ENCODE assay signal across 19 mouse cellular contexts in genomic region chr12:41401136-41401535, GRCm38 (mm10).
DNase-seq lines count a peak whose midpoint lies in the region; ATAC-seq and TF ChIP-seq lines count a peak whose summit lies in the region.
"Had no signal": no experiment of that assay in that cellular context is flagged by ENCODE, and none has a peak within 500 bp of the region (broad histone marks: within the 10 kb centered on the region; RNA-seq: fewer than 3 reads in every experiment).

No protein-coding gene starts in this region.

- 100% methylated on average over 1 of the region's 1 CpGs for WGBS in stomach, postnatal 0 days

- H3K36me3 ChIP-seq in stomach, postnatal 0 days (ENCODE audit: control insufficient read depth, insufficient read depth, low read length): no peaks in the 10 kb centered on the region
- H3K36me3 ChIP-seq: G1E had no signal

- POLR2A ChIA-PET in Patski (lab: Charles Lee): no interaction called here

- H3K9ac ChIP-seq in stomach, postnatal 0 days (ENCODE audit: low read length): no peak overlapping the region

- H3K9me3 ChIP-seq in stomach, postnatal 0 days (ENCODE audit: control insufficient read depth, low read length): no peaks in the 10 kb centered on the region

- in situ Hi-C loops in Patski (cut with MboI; ENCODE audit: low pct_unique_long_range_greater_than_20kb): no loop called here

- H3K4me3 ChIP-seq in stomach, postnatal 0 days (ENCODE audit: low read depth, low read length): no peak overlapping the region

- no peak overlapping the region for H3K27ac ChIP-seq in stomach, postnatal 0 days (replicated peaks)

- no peak for TF ChIP-seq EP300 in stomach, postnatal 0 days (optimal IDR thresholded peaks at IDR 0.05)

- no peak for DNase-seq in Patski (ENCODE audit: low read depth, low spot score)
- DNase-seq in stomach, postnatal 0 days (ENCODE audit: low spot score): no peak
- DNase-seq in layer of hippocampus, postnatal 10 days (ENCODE audit: low spot score in 2 of 2): no peak
- no peak for DNase-seq in cerebellum, adult 9-11 months
- DNase-seq: adrenal gland, adult 2 months; adrenal gland, adult 8-10 months; adrenal gland, postnatal 10 days; adrenal gland, postnatal 14 days; adrenal gland, postnatal 25 days; adrenal gland, postnatal 36 days; B cell, adult 2 months; cerebellum, adult 11 months; cerebellum, adult 11-12 months; cerebellum, adult 18-20 months; cerebellum, adult 2 months had no signal

- CTCF ChIA-PET in Patski (lab: Charles Lee): no interaction called here

- no peak overlapping the region for H3K4me2 ChIP-seq in stomach, postnatal 0 days (replicated peaks; ENCODE audit: low read depth)

- TF ChIP-seq CTCF in Patski (IDR thresholded peaks at IDR 0.05): no peak
- no peak for TF ChIP-seq CTCF in stomach, postnatal 0 days (IDR thresholded peaks at IDR 0.05; ENCODE audit: low read depth)

- no peaks in the 10 kb centered on the region for H3K27me3 ChIP-seq in Patski
- H3K27me3 ChIP-seq in stomach, postnatal 0 days (ENCODE audit: control insufficient read depth, insufficient read depth, low read length): no peaks in the 10 kb centered on the region
- H3K27me3 ChIP-seq: CH12.LX had no signal

- peak; percentile 54 for ATAC-seq in Patski
- ATAC-seq in stomach, postnatal 0 days (ENCODE audit: low FRiP score, low TSS enrichment): peak; percentile 70
- ATAC-seq: activated CD4-positive, CD25-positive, alpha-beta regulatory T cell, adult 4 months; CD4-positive, CD25-positive, alpha-beta regulatory T cell, adult 4 months had no signal

- no peaks in the 10 kb centered on the region for H3K4me1 ChIP-seq in stomach, postnatal 0 days (replicated peaks; ENCODE audit: control insufficient read depth, insufficient read depth)
